Mouse (Mus musculus) MEL (cell line): ENCODE measurements around the gene Kdm3a. TPM values are rescaled to one million over a fixed set of nuclear protein-coding genes. Genes with fewer than 3 reads are reported as not detected.

Experiments used
- DNase-seq: peaks from one replicate; pipeline ENCODE4 v3.0.0; 2011; ENCODE audit warnings: low read depth, low spot score
- H3K27ac ChIP-seq: 2 replicates; pipeline ENCODE4 v1.5.1; 2012; ENCODE audit warnings: low read depth, mild to moderate bottlenecking, control low read depth, low read length, moderate library complexity; ENCODE audit not compliant: control insufficient read depth
- H3K27me3 ChIP-seq, 2 experiments: fragments of 150-350 bp in 1 of 2; sonication (generic) in 1 of 2; 2 replicates each; pipeline ENCODE4 v1.6.1; 2012; ENCODE audit warnings: low read length in 2 of 2, mild to moderate bottlenecking in 2 of 2, improper control_type of control experiment in 1 of 2, moderate library complexity in 1 of 2; ENCODE audit not compliant: insufficient read depth in 2 of 2, control insufficient read depth in 1 of 2
- H3K36me3 ChIP-seq, 2 experiments: 2 replicates each; pipeline ENCODE4 v1.6.1; 2012 to 2014; ENCODE audit warnings: low read length in 2 of 2, improper control_type of control experiment in 1 of 2, inconsistent platforms in 1 of 2, mild to moderate bottlenecking in 1 of 2; ENCODE audit not compliant: insufficient read depth in 2 of 2, control insufficient read depth in 1 of 2
- H3K4me1 ChIP-seq, 2 experiments: fragments of 150-350 bp in 1 of 2; sonication (generic) in 1 of 2; 2 replicates each; pipeline ENCODE4 v1.6.1; 2012; ENCODE audit warnings: low read length in 2 of 2, improper control_type of control experiment in 1 of 2, mild to moderate bottlenecking in 1 of 2; ENCODE audit not compliant: insufficient read depth in 2 of 2, control insufficient read depth in 1 of 2
- H3K4me3 ChIP-seq, 2 experiments: fragments of 150-350 bp in 1 of 2; sonication (generic) in 1 of 2; 2 replicates each; pipeline ENCODE4 v1.5.1; 2012; ENCODE audit warnings: low read depth in 2 of 2, low read length in 2 of 2, mild to moderate bottlenecking in 2 of 2, moderate library complexity in 2 of 2, control low read depth in 1 of 2, improper control_type of control experiment in 1 of 2; ENCODE audit not compliant: control insufficient read depth in 1 of 2, insufficient read depth in 1 of 2
- H3K79me2 ChIP-seq: 2 replicates; pipeline ENCODE4 v1.6.1; 2012; ENCODE audit warnings: mild to moderate bottlenecking, low read length, moderate library complexity; ENCODE audit not compliant: control insufficient read depth, poor library complexity, insufficient read depth
- H3K9ac ChIP-seq: 2 replicates; pipeline ENCODE4 v1.6.1; 2012; ENCODE audit warnings: low read depth, mild to moderate bottlenecking, control low read depth, low read length, moderate library complexity; ENCODE audit not compliant: control insufficient read depth, poor library complexity, severe bottlenecking
- H3K9me3 ChIP-seq: fragments of 150-350 bp; sonication (generic); replicated peaks from 2 replicates; pipeline ENCODE4 v1.6.1; 2012; ENCODE audit warnings: mild to moderate bottlenecking, low read length, improper control_type of control experiment, moderate library complexity; ENCODE audit not compliant: insufficient read depth
- EP300 ChIP-seq, 2 experiments: IDR thresholded peaks; 2 replicates each; pipeline ENCODE4 v1.6.1; 2011; ENCODE audit warnings: improper control_type of control experiment in 2 of 2, low read length in 2 of 2, low read depth in 1 of 2, mild to moderate bottlenecking in 1 of 2
- ETS1 ChIP-seq: IDR thresholded peaks from 2 replicates; pipeline ENCODE4 v1.6.1; 2012; ENCODE audit warnings: low read depth, mild to moderate bottlenecking, inconsistent platforms, low read length, improper control_type of control experiment, moderate library complexity
- GATA1 ChIP-seq: IDR thresholded peaks from 2 replicates; pipeline ENCODE4 v1.6.1; 2011; ENCODE audit warnings: low read depth, low read length, improper control_type of control experiment
- KAT2A ChIP-seq: conservative IDR thresholded peaks from 2 replicates; pipeline ENCODE4 v1.6.1; 2012; ENCODE audit warnings: low read depth, low read length, improper control_type of control experiment, inconsistent platforms
- MAFK ChIP-seq: IDR thresholded peaks from 2 replicates; pipeline ENCODE4 v1.6.1; 2011; ENCODE audit warnings: low read depth, mild to moderate bottlenecking, low read length, improper control_type of control experiment, borderline replicate concordance
- MAX ChIP-seq: IDR thresholded peaks from 2 replicates; pipeline ENCODE4 v1.6.1; 2011; ENCODE audit warnings: low read length, improper control_type of control experiment
- MAZ ChIP-seq: IDR thresholded peaks from 2 replicates; pipeline ENCODE4 v1.6.1; 2012; ENCODE audit warnings: low read depth, mild to moderate bottlenecking, inconsistent platforms, low read length, improper control_type of control experiment
- MXI1 ChIP-seq: IDR thresholded peaks from 2 replicates; pipeline ENCODE4 v1.6.1; 2011; ENCODE audit warnings: mild to moderate bottlenecking, low read depth, low read length, improper control_type of control experiment
- MYC ChIP-seq: IDR thresholded peaks from 2 replicates; pipeline ENCODE4 v1.6.1; 2011; ENCODE audit warnings: low read depth, mild to moderate bottlenecking, low read length, improper control_type of control experiment, moderate library complexity
- NRF1 ChIP-seq: IDR thresholded peaks from 2 replicates; pipeline ENCODE4 v1.6.1; 2014; ENCODE audit warnings: low read depth, mild to moderate bottlenecking, inconsistent platforms, low read length, improper control_type of control experiment, moderate library complexity; ENCODE audit not compliant: poor library complexity, insufficient read depth, severe bottlenecking
- POLR2A ChIP-seq, 2 experiments: IDR thresholded peaks; 2 replicates each; pipeline ENCODE4 v1.6.1; 2011 to 2012; ENCODE audit warnings: low read length in 2 of 2, mild to moderate bottlenecking in 2 of 2, control low read depth in 1 of 2, improper control_type of control experiment in 1 of 2, low read depth in 1 of 2, moderate library complexity in 1 of 2; ENCODE audit not compliant: control insufficient read depth in 1 of 2, insufficient read depth in 1 of 2, poor library complexity in 1 of 2
- POLR2AphosphoS2 ChIP-seq: IDR thresholded peaks from 2 replicates; pipeline ENCODE4 v1.6.1; 2011; ENCODE audit warnings: low read length, improper control_type of control experiment
- RCOR1 ChIP-seq: IDR thresholded peaks from 2 replicates; pipeline ENCODE4 v1.6.1; 2012; ENCODE audit warnings: low read depth, mild to moderate bottlenecking, inconsistent platforms, low read length, improper control_type of control experiment
- SIN3A ChIP-seq: IDR thresholded peaks from 2 replicates; pipeline ENCODE4 v1.6.1; 2012; ENCODE audit warnings: low read length, improper control_type of control experiment, inconsistent platforms
- TAL1 ChIP-seq: IDR thresholded peaks from 2 replicates; pipeline ENCODE4 v1.6.1; 2012; ENCODE audit warnings: mild to moderate bottlenecking, inconsistent platforms, low read length, moderate library complexity, mixed read lengths
- TCF12 ChIP-seq: IDR thresholded peaks from 2 replicates; pipeline ENCODE4 v1.6.1; 2014; ENCODE audit warnings: low read depth, mild to moderate bottlenecking, inconsistent platforms, low read length, improper control_type of control experiment, moderate library complexity
- ZKSCAN1 ChIP-seq: IDR thresholded peaks from 2 replicates; pipeline ENCODE4 v1.6.1; 2012; ENCODE audit warnings: low read depth, mild to moderate bottlenecking, inconsistent platforms, low read length, improper control_type of control experiment, moderate library complexity
- ZMIZ1 ChIP-seq: IDR thresholded peaks from 2 replicates; pipeline ENCODE4 v1.6.1; 2012; ENCODE audit warnings: low read depth, mild to moderate bottlenecking, inconsistent platforms, low read length, improper control_type of control experiment, moderate library complexity
- ZNF384 ChIP-seq: IDR thresholded peaks from 2 replicates; pipeline ENCODE4 v1.6.1; 2012; ENCODE audit warnings: low read depth, mild to moderate bottlenecking, inconsistent platforms, low read length, improper control_type of control experiment
- polyA plus RNA-seq, 2 experiments: library from polyadenylated mRNA; stranded (reverse) in 1 of 2; unstranded in 1 of 2; fragments of >175 nt in 1 of 2; fragments of >200 nt in 1 of 2; gene quantifications; 2 replicates each; pipeline versions ENCODE4 v1.2.1 to v1.2.4; 2012; ENCODE audit warnings: low replicate concordance in 2 of 2, low read depth in 1 of 2; ENCODE audit not compliant: insufficient read length in 2 of 2, insufficient read depth in 1 of 2, missing spikeins in 1 of 2
- total RNA-seq: library from RNA; depleted of rRNA; stranded (reverse); fragments of 300-350 nt; gene quantifications from 2 replicates; pipeline ENCODE4 v1.2.3, GENCODE M21; 2012

The Kdm3a gene
- total and polyA plus RNA-seq, 3 experiments: 14.4 to 35.5 TPM; not detected in 1

DNA sequence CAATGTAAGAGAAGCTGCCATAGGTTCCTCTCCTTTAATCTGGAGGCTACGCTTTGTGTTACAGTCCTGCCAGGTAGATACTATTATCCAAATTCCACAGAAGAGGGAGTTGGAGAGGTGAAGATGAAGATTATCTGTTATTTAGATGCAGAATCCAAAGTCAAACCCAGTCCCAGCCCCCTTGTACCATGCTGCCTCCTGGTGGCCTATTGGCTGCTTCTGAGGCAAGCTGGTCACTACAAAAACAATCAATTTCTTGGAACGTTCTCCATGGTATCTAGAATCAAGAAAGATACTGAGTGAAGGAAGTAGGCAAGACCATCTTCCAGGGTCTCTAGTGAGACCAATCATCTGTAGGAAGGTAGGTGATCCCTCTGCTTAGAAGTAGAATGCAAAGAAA is 40.4 kb upstream of the Kdm3a start (continued):
- TF ChIP-seq POLR2A (IDR thresholded peaks at IDR 0.05; ENCODE audit: control insufficient read depth in 1 of 2, insufficient read depth in 1 of 2, low read depth in 1 of 2, low read length in 2 of 2, poor library complexity in 1 of 2): no peak
- TF ChIP-seq MAX: no peak
- no peak for TF ChIP-seq EP300 (IDR thresholded peaks at IDR 0.05; ENCODE audit: low read depth in 1 of 2, low read length in 2 of 2)
- TF ChIP-seq, all 39 proteins: peak for 4

DNA sequence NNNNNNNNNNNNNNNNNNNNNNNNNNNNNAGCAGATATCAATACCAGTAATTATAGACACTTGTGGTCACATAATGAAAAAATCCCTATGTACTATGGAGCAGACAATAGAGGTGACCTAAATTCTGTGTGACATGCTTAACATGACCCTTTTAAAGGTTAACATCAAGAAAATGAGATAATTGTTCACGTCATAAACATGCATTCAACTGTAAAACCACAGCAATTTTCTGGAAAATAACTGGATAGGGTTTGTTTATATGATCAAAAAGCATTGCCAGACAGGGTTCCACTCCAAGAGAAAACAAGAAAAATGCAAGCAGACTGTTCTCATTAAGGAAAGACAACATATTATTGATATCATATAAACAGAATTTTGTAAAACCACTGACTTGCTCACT is 31.7 kb upstream of the Kdm3a start:
- DNase-seq: no peak
- Histone ChIP-seq H3K79me2 (no peaks in the 10 kb centered on the region), H3K27ac (no peak overlapping the region), H3K36me3 (peaks cover 0 to 13% of the 10 kb centered on the region in 2 experiments; a peak in 2 of 4 replicates), H3K27me3 (no peaks in the 10 kb centered on the region; a peak in 1 of 4 replicates), H3K9ac (no peak overlapping the region), H3K4me1 (peaks cover 3 to 8% of the 10 kb centered on the region in 2 experiments), H3K9me3 (no peaks in the 10 kb centered on the region), H3K4me3 (no peak overlapping the region)
- TF ChIP-seq ZNF384 (no peak), KAT2A (no peak), ZKSCAN1 (no peak), ETS1 (no peak), POLR2AphosphoS2 (no peak), MXI1 (no peak), MAZ (no peak), NRF1 (no peak), TCF12 (no peak)

DNA sequence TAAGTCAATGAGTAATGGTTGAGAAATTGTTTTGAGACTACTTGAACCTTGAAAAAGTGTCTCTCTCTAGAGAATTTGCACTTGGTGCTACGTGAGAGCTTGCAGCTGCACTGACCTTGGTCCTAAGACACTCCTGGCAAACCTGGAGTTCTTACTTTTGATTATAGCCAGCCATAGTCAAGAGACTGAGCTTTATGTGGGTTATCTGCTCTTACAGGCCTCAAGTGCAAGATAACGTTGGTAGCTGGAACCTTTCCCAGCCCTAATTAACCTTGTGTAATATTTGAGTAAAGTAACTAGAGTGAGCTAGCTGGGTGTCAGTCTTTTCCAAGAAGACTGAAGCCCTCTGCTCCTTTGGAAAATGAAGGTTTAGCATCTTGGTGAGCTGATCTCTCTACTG is 25.5 kb upstream of the Kdm3a start:
- DNase-seq: peak; percentile 87

More for the DNA sequence above, 25.5 kb upstream of the Kdm3a start:
- Histone ChIP-seq H3K27ac (no peak overlapping the region), H3K9ac (no peak overlapping the region), H3K79me2 (no peaks in the 10 kb centered on the region), H3K27me3 (peaks cover 0 to 2% of the 10 kb centered on the region in 2 experiments; a peak in 3 of 4 replicates)
- TF ChIP-seq MAZ (no peak), ZMIZ1 (no peak), SIN3A (peak; percentile 69), TAL1 (peak; percentile 65), TCF12 (peak; percentile 88), MYC (no peak), EP300 (IDR thresholded peaks at IDR 0.05; ENCODE audit: low read depth in 1 of 2, low read length in 2 of 2) (peak; percentile 80 to 89), MAFK (peak; percentile 21; the same call in 1 of the 2 replicates), GATA1 (peak; percentile 95), ETS1 (peak; percentile 79), RCOR1 (peak; percentile 98)
- TF ChIP-seq, all 39 proteins: peak for 8
- Histone ChIP-seq H3K4me3 (no peak overlapping the region), H3K4me1 (peaks cover 6 to 16% of the 10 kb centered on the region in 2 experiments), H3K36me3 (peaks cover 0 to 19% of the 10 kb centered on the region in 2 experiments; a peak in 2 of 4 replicates), H3K9me3 (no peaks in the 10 kb centered on the region)
